Mouse (Mus musculus) adrenal gland, adult 18-20 months (tissue): ENCODE results near the gene Gjd3. TPM values are rescaled to one million over a fixed set of nuclear protein-coding genes. Genes with fewer than 3 reads are reported as not detected.

ENCODE experiments used
- DNase-seq, 2 experiments: peaks; one replicate each; pipeline ENCODE4 v3.0.0; 2021 to 2022; ENCODE audit warnings: low spot score in 2 of 2
- total RNA-seq, 2 experiments: library from RNA; stranded (reverse); gene quantifications; 1 replicate in 1 of 2; 2 replicates in 1 of 2; pipeline ENCODE4 v1.2.3; 2021

The Gjd3 gene
- total RNA-seq, 2 experiments from 2014 or later, result not detected

DNA sequence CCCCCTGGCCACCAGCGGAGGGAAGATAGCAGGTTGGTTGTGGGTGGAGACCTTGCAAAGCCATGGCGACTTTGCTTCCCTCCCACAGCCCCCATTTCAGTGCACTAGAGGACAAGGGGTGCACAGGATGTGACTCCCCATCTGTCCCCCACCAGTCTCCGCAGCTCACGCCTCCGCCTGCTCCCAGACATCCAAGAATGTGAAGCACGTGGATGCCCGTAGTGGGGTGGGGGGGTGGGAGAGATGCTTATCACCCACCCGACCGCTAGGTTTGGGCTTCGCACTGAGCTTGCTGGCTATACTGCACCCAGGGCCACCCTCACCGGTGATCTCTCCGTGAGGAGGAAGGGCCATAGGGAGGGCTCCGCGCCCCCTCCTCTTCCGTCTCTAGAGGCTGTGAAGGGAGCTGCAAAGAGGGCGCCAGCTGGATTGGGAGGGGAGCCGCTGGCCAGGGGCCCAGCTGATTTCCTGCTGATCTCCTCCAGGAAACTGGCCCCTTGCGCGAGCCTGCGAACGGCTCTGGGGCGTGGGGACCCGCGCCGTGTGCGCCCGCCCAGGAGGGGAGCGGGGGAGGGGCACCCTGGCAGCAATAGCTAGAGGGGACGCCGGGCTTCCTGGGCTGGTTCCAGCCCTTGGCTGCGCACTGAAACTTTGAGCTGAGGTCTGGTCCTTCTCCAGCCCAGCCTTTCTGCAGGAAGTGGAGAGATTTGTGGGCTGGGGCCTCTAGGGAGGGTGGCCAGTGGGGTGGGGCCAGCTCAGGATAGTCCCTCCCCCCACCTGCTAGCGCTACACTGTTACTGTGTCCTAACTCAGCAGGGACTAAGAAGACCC, 19.4 kb downstream of the Gjd3 start:
- DNase-seq, result peak; percentile 64 to 79

- peak; percentile 18 to 35 for DNase-seq
Measured at GRCm38 (mm10) chr11:98962421-98963095, 20.3 kb downstream of the Gjd3 start.

- peak in 1 of 2 experiments; percentile 23 for DNase-seq
Measured at GRCm38 (mm10) chr11:98961766-98962165, 21.1 kb downstream of the Gjd3 start.

- DNase-seq, result peak; percentile 33 to 50
Measured at GRCm38 (mm10) chr11:98961051-98961592, 21.7 kb downstream of the Gjd3 start.

GRCm38 (mm10) chr11:98960313-98960906, 22.4 kb downstream of the Gjd3 start:
- DNase-seq, result peak; percentile 75 to 83

GRCm38 (mm10) chr11:98959437-98960312, 23.1 kb downstream of the Gjd3 start:
- DNase-seq, result peak; percentile 76 to 81

DNA sequence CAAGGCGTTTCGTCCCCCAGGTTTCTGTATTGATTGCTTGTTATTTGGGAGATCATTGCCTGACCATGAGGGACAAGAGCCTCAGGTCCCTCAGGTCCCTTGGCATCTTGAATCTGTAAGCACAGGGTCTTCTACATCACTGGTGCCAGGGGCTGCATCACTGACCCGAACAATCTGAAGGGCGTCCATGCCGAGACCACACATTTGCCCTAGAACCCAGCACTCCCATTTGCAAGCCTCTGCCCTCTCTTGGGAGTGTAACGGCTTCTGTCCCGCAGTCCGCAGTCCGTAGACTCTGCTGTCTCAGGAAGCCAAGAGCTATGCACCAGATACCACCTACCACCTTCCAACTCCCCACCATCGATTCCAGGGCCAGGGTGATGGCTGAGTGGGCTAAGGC, 26.5 kb downstream of the Gjd3 start:
- DNase-seq, result no peak

DNA sequence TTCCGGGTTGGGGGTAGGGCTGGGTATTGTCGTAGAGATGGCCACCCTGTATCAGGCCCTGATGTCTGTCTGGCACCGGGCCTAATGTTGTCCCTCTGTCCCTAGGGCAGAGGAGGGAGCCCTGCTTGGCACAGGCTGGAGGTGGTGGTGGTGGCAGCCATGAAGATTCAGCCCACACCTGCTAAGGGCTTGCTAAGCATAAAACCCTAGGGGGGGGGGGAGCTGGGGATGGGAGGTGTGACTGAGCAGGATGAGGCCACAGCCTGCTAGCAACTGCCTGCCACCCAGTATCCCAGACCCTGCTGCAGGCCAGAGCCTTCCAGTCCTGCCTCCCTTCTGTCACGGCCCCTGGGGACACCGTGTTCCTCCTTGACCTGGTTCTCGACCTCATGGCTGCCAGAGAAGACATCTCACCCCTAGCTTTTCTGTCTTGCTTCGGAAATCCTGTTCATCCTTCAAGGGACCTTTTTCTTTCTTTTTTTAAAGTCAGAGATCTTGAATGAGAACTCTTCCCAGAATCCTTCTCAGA, 27.0 kb downstream of the Gjd3 start:
- DNase-seq, result no peak

DNA sequence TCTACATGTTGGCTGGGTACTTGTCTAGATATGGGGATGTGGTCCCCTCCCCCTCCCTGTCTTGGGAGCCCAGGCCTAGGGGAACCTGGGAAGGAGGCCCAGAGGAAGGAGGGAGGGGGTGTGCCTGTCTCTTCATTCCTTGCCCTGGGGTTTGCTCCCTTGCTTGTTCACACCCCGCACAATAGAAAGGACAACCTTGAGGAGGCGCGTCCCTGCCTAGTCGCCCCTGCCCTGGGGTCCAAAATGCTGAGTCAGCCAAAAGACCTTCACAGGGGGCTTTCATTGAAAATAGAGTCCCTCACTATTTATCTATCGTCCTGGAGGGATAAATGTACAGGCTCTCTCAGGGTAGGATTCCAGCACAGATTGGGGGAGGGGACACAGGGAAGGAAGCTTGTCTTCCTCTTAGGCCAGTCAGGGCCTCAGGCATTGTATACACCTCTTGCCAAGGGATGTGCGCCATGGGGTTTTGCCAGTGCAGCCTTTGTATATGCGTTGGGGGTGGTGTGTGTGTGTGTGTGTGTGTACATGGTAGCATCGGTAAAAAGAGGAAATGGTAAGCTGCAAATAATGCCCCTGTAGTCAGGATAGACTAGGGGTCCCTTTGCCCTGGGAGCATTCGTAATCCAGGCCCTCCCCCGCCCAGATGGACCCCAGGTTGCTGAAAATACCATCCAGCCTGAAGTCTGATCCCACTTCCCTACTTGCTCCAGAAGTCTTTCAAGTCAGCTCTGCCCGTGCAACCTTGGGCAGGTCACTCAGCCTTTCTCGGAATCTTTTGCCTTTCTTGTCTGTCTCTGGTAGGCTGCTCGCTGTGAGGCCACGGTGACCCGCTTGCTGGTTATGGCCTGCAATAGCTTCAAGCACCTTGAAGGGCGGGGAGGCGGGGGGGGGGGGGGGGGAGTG, 27.8 kb downstream of the Gjd3 start:
- DNase-seq, result no peak

- peak; percentile 77 to 79 for DNase-seq
Measured at GRCm38 (mm10) chr11:98954373-98954772, 28.4 kb downstream of the Gjd3 start.

DNA sequence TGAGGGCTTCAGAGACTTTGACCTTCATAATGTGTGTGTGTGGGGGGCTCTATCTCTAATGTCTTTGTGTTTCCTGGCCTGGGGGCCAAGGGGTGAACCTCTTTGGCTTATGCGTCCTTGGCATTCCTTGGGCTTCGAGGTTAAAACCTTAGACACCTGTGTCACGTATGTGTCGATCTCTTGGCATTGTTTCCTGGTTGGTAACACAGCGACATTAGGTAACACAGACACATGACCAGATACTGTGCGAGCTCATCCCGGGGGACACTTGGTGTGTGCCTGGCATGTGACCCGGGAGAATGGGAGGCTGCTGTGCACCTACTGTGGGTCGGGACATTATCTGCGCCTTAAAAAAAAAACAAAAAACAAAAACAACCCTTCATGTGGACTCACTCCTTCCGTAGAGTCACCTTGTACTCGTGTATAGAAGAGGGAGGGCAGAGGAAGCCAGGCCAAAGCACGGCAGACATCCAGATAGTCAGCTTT, 28.9 kb downstream of the Gjd3 start:
- no peak for DNase-seq

- no peak for DNase-seq
Measured at GRCm38 (mm10) chr11:98953361-98953760, 29.5 kb downstream of the Gjd3 start.

- DNase-seq, result no peak
Measured at GRCm38 (mm10) chr11:98952736-98953135, 30.1 kb downstream of the Gjd3 start.

DNA sequence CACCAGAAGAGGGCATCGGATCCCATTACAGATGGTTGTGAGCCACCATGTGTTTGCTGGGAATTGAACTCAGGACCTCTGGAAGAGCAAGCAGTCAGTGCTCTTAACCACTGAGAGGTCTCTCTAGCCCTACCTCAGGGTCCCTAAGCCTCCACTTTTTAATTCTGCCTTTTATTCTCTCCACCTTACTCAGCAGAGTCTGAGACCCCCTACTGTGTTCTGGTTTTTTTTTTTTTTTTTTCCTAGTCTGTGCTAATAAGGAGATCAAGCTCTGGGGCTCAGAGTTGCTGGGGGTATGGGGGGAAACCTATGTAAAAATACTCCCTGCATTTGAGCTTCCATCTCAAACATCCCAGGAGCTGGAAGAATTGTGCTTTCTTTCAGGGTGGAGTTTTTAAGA, 30.7 kb downstream of the Gjd3 start:
- DNase-seq, result no peak

DNA sequence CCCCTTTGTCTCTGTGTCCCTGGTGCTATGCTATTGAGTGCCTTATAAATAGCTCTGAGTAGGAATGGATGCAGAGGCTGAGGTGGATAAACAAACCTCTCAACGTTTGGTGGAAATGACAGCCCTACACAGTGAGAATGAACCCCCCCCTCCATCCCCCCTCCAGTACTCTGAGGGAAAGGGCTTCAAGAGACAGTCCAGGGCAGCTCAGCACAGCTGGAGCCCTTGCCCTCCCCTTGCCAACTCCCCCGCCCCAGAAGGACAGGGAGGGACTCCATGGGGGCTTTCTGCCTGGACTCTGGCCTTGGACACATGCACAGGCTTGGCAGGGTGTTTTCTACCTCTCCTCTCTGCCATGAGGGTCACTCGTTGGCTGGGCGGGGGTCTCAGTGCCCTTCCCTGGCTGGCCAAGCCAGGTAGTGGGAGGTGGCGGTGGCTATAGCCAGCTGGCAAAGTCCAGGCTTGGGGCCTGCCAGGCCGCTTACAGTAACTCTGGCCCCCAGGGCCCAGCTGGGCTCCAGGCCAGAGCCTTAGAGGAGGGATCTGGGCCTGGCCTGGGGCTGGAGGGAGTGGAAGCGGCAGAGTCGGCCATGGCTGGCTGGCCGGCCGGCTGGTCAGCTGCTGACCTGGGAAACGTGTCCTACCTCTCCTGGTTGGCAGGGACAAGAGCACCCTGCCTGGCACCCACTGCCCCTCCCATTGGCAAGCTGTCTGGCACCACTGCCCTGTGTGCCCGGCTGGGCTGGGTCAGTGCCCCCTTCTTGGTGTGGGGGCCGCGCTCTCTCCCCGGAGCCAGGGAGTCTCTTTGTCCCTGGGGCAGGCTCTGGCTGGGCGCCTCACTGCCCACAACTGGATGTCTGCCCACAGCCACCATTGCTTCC, 31.6 kb downstream of the Gjd3 start:
- peak in 1 of 2 experiments; percentile 74 for DNase-seq

DNA sequence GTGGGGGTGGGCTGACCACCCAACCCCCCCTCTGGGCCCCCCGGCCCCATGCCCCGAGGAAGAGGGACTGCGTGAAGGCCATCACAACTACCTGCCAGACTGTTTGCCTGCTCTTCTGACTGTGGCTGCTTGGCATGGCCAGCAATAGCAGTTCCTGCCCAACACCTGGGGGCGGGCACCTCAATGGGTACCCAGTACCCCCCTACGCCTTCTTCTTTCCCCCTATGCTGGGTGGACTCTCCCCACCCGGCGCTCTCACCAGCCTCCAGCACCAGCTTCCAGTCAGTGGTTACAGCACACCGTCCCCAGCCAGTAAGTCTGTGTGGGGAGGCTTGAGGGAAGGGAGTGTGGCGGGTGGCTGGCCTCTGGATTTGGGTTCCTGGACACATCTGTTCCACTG, 32.3 kb downstream of the Gjd3 start:
- no peak for DNase-seq

GRCm38 (mm10) chr11:98949958-98950460, 32.8 kb downstream of the Gjd3 start:
- no peak for DNase-seq
